Mouse (Mus musculus) erythroblast, adult 5-6 weeks (primary cell): Measurements from ENCODE around the gene Cend1. TPM values are rescaled to one million over a fixed set of nuclear protein-coding genes. Genes with fewer than 3 reads are reported as not detected.
A peak's percentile ranks its signal among the peaks of the same experiment; 100 is the strongest.

Experiments
- ATAC-seq: replicated peaks from 2 replicates; pipeline ENCODE4 v1.8.0; 2016; ENCODE audit warnings: moderate number of reproducible peaks, mild to moderate bottlenecking, moderate TSS enrichment, inconsistent platforms; ENCODE audit not compliant: poor library complexity, low FRiP score, severe bottlenecking
- total RNA-seq, 2 experiments: library from RNA; stranded (forward) in 1 of 2; stranded (reverse) in 1 of 2; fragments of 150-400 nt in 1 of 2; fragments of 200-764, 138-1000 nt in 1 of 2; gene quantifications; 2 replicates each; pipeline versions ENCODE4 v1.2.3 to v1.2.4; 2015 to 2017; ENCODE audit warnings: low replicate concordance in 2 of 2

Cend1 gene
- total RNA-seq, 2 experiments from 2014 or later = not detected

GRCm38 (mm10) chr7:141466045-141466394, 36.7 kb upstream of the Cend1 start:
- ATAC-seq = no peak

DNA sequence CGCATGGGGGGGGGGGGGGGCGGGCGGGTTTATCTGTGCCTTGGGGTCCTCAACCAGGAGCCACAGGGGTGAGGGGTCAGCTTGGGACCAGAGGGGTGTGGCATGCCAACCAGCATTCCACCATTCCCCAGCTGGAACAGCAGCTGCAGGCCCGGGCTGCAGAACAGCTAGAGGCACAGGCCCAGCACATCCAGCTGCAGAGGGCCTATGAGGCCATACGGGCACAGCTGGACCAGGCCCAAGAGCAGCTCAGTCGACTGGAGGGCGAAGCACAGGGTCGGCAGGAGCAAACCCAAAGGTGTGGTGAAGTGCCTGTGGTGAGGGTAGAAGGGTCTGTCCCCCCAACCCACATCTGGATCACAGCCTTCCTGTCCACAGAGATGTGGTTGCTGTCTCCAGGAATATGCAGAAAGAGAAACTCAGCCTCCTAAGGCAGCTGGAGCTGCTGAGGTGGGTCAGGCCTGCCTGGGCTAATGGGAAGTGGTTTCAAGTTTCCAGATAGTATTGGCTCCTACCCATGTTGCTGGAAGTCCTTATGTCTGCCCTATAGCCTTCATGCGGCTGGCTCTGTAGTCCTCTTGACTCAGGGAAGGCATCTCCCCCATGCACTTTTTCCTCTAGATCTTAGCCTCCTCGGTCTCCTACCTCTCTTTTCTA, 36.2 kb upstream of the Cend1 start:
- no peak for ATAC-seq

- no peak for ATAC-seq
Observed at GRCm38 (mm10) chr7:141464603-141465201, 35.4 kb upstream of the Cend1 start.

DNA sequence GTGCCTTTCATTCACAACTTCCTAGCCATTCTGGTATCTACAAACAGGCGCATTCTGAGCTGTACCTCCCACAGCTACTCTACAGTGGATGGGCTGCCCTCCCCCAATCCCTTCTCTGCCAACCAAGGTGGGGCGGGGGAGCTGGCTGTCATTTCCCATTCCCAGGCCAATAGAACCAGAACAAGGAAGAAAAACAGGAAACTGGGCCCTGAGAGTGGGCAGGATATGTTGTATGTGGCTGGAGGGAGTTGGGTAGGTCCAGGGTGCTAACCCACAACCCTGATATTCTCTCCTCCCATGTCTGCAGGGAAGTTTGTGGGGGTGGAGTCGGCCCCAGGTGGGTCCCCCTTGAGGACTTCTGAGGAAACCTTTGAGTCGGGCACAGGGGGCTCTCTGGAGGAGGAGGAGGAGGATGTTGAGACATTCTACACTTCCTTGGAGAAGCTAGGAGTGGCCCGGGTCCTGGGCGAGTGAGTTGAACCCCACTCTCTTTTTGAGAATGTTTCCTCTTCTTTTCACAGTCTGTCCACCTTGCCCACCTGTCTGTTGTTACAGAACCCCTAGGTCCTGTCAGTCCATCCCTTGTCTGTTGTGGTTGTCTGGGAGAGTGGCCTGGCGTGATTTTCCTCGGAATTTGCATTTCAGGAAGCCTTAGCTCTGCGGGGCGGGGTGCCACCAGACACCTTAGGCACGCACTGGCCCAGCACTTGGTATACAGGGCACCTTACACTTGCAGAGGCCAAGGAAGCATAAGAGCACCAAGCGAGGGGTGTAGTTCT, 34.7 kb upstream of the Cend1 start:
- no peak for ATAC-seq

DNA sequence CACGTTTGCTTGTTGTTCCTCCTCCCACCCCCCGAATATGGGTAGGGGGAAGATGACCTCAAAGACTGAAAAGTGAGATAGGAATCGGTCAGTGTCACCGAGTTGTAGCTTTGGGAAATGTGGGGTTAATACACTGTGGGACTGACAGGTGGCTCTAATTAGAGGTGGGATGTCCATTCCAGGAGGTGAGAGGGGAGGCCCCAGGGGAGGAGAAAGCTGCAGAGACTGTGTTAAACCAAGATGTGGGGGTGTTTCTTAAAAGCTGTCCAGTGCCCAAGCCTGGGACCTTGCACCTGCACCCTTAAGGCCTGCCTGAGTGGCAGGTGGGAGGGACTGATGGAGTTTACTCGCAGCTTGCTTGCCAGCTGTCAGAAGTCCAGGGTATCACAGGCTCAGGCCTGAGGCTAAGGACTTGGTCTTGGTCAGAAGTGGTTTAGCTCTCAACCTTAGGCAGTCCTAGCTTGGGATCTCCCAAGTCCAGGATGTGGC, 33.1 kb upstream of the Cend1 start:
- ATAC-seq = no peak

- ATAC-seq = no peak
Observed at GRCm38 (mm10) chr7:141461521-141462332, 32.4 kb upstream of the Cend1 start.

GRCm38 (mm10) chr7:141460391-141461113, 31.3 kb upstream of the Cend1 start, which contains the start of gene Cracr2b:
Gene Cracr2b (plus strand): TSS chr7:141461094.
- ATAC-seq = no peak

DNA sequence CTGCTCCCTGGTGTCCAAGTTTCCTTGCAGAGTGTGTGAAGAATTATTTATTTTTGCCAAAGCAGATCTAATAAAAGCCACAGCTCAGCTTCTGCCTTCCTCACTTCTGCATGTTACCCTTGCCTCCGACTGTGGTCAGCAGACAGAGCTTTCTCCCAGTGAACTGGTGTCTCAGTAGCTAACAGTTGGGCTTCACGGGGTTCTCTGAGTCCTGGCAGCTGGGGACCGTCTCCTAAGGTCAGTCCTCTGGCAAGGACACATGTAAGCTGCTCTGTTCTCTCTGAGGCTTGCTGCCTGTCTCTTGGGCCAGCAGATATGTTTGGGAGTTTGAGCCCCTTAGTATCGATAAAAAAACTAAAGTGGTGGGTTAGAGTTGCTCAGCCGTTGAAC, 30.7 kb upstream of the Cend1 start:
- no peak for ATAC-seq

DNA sequence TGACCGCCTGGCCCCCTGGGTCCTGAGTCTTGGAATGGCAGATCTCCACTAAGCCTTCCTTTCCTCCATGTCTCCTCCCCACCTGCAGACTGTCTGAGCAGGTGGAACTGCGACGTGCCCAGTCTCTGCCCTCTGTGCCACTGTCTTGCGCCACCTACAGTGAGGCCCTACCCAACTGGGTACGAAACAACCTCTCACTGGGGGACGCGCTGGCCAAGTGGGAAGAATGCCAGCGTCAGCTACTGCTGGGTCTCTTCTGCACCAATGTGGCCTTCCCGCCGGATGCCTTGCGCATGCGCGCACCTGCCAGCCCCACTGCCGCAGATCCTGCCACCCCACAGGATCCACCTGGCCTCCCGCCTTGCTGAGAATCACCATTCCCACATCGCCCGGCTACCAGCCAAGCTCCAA, 30.0 kb upstream of the Cend1 start:
- ATAC-seq = no peak

DNA sequence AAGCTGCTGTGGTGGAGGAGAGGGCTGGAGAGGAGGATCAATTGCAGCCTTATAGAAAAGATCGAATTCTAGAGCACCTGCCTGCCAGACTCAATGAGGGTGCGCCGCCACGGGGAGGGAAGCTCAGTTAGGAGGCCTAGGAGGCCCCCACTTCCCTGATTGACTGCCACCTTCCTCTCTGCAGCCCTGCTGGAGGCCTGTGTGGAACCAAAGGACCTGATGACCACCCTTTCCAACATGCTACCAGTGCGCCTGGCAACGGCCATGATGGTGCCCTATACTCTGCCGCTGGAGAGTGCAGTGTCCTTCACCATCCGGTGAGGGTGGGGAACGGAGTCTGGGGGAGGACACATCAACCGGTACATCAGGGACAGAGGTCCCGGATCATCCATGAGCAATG, 29.4 kb upstream of the Cend1 start:
- ATAC-seq = no peak

- ATAC-seq = no peak
Observed at GRCm38 (mm10) chr7:141457986-141458660, 28.8 kb upstream of the Cend1 start.

DNA sequence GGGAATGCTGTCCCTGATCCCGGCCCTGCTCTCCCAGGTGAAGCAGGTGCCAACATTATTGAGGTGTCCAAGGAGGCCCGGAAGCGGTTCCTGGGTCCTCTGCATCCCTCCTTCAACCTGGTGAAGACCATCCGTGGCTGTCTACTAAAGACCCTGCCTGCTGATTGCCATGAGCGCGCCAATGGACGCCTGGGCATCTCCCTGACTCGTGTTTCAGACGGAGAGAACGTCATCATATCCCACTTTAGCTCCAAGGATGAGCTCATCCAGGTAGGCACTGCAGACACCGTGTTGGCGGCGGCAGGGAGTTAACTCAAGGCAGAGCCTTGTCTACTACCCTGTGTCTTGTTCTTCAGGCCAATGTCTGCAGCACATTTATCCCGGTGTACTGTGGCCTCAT, 27.9 kb upstream of the Cend1 start:
- no peak for ATAC-seq

DNA sequence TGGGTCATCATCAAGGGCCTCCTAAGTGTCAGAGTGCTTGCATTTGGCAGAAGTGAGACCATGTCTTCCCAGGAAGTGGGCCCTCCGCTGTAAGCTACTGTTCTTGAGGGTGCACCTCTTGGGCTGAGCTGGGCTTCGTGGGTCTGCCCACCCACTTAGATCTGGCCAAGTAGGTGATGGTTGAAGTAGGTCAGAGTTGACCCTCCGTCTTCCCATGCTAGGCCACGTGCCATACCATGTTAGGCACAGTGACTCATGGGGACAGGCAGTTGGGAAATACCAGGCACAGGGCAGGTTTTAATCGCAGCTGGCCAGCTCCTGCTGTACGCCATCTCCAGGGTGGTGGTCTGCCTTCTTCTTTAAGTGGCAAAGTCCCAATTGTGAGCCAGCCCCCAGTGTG, 27.4 kb upstream of the Cend1 start:
- ATAC-seq = no peak

DNA sequence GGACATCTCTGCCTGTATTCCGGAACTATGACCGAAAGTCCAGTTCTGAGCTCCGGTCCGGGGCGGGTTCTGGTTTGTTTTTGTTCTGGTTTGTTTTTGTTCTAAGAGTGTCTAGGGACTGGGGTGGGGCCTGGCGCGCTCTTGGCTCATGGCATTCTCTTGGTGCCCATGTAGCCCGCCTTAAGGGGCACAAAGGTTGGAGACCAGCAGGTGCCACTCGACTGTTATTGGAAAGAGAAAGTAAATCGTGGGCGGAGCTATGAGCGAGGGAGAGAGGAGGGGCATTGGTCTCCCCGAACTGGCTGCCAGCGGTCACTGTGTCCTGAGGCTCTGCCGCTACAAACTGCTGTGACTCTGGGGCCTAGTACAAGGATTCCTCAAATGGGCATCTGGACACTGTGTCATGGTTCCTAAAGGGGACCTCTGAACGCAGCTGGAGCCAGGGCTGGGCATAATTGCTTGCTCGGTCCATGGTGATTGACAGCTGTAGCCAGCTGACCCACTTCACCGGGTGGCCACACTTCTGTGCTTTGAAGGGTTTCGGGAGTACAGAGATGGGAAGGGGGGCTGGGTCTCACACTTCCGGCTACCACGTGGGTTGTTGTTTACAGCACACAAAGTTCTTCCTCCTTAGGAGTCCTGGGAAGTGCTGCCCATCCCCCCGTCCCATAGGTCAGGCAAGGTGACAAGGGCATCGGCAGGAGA, 26.5 kb upstream of the Cend1 start:
- peak; percentile 70 for ATAC-seq

DNA sequence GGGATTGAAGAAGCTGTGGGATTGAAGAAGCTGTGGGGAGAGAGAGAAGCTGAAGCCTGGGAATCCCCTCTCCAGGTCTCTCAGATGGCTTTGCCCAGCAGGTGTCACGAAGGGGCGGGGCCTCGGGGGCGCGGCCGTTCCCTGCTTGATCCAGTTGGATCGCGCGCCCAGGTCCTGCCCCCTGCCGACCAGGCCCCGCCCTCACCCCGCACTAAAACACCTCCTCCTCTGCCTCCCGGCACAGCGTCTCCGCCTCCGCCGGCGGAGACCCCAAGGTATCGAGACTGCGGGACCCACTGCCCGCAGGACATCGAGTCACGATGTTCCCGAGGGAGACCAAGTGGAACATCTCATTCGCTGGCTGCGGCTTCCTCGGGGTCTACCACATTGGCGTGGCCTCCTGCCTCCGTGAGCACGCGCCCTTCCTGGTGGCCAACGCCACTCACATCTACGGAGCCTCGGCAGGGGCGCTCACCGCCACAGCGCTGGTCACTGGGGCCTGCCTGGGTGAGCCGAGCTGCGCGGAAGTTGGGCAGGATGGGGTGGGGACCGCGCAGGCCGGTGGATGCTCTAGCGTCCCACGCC, 25.8 kb upstream of the Cend1 start, which contains the start of gene Pnpla2:
Gene Pnpla2 (plus strand): TSS at position 232 of the 585 bp plus-strand sequence.
- ATAC-seq = peak; percentile 83

DNA sequence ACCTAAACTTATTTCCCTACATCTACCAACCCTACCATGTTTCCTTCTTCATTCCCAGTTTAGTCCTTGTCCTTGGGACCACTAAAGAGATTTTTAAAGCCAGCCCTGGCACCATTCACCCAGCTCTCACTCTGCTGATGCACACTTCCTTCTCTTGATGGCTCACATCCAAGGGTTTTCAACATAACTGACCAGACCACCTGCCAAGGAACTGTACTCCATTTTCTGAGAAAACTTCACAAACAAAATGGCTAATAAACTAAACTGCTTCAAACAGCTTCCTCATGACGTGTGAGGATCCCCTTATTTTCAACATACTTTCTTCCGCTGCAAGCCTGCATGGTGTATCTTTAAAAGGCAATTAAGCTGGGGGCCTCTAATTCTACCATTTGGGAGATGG, 24.3 kb upstream of the Cend1 start:
- ATAC-seq = no peak

DNA sequence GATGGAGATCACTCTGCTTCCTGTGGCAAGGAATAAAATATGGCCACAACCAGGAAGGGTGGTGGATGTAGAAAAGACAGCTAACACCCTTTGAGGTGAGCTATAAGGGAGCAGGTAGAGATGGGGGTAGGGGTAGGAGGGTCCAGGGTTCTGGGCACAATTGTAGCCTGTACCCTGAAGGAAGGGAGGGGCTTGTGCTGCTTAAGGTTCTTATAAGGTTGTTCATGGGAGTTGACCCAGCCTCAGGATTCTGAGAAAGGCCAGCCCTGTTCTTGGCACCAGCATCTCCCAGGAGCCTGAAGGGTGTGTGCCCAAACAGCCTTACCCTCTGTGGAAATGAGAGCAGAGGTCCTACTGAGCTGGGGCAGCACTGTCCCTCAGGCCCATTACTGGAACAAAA, 22.6 kb upstream of the Cend1 start:
- ATAC-seq = no peak
